Mouse (Mus musculus): Measurements from ENCODE around the gene Slc3a1. TPM values are rescaled to one million over a fixed set of nuclear protein-coding genes. Genes with fewer than 3 reads are reported as not detected.

The Slc3a1 gene
- polyA plus RNA-seq, 1 experiment: 0.33 TPM

- Histone ChIP-seq H3K27me3 (ENCODE audit: control insufficient read depth, insufficient read depth, low read length) (no peaks in the 10 kb centered on the region), H3K4me3 (ENCODE audit: extremely low read depth, insufficient read depth, insufficient read length) (peak within 1 kb of the TSS; percentile 87), H3K27ac (ENCODE audit: insufficient read depth, low read length) (peak within 1 kb of the TSS; percentile 67), H3K36me3 (ENCODE audit: control insufficient read depth, insufficient read depth, low read length) (no peaks in the 10 kb centered on the region; the same call in 1 of the 2 replicates), H3K4me1 (ENCODE audit: control insufficient read depth, insufficient read depth, insufficient read length) (no peaks in the 10 kb centered on the region)
- under 1% methylated on average over 61 of the region's 63 CpGs for WGBS
- peak; percentile 94 to 97 for DNase-seq (ENCODE audit: low read depth in 1 of 2, low spot score in 2 of 2)
- TF ChIP-seq POLR2A (IDR thresholded peaks at IDR 0.05; ENCODE audit: low read depth, low read length): peak; percentile 20; the same call in 1 of the 2 replicates
- TF ChIP-seq CTCF (IDR thresholded peaks at IDR 0.05; ENCODE audit: extremely low read depth, insufficient read depth, insufficient read length, insufficient replicate concordance): no peak
Observed at GRCm38 (mm10) chr17:85090120-85091099, 62.2 kb downstream of the Slc3a1 start, which contains the start of the genes Prepl and Camkmt. Gene Prepl, minus strand, starts transcription at chr17:85090241. Gene Camkmt, plus strand, starts transcription at chr17:85090552.

GRCm38 (mm10) chr17:85091762-85092161, 63.6 kb downstream of the Slc3a1 start:
- TF ChIP-seq POLR2A (IDR thresholded peaks at IDR 0.05; ENCODE audit: low read depth, low read length): no peak
- no peak for TF ChIP-seq CTCF (IDR thresholded peaks at IDR 0.05; ENCODE audit: extremely low read depth, insufficient read depth, insufficient read length, insufficient replicate concordance)
- WGBS: 87% methylated on average over 6 of the region's 6 CpGs
- Histone ChIP-seq H3K27ac (ENCODE audit: insufficient read depth, low read length) (no peak overlapping the region), H3K4me3 (ENCODE audit: extremely low read depth, insufficient read depth, insufficient read length) (no peak overlapping the region), H3K27me3 (ENCODE audit: control insufficient read depth, insufficient read depth, low read length) (no peaks in the 10 kb centered on the region), H3K4me1 (ENCODE audit: control insufficient read depth, insufficient read depth, insufficient read length) (peaks cover 3% of the 10 kb centered on the region; the same call in 1 of the 2 replicates), H3K36me3 (ENCODE audit: control insufficient read depth, insufficient read depth, low read length) (no peaks in the 10 kb centered on the region; the same call in 1 of the 2 replicates)
- no peak for DNase-seq (ENCODE audit: low read depth in 1 of 2, low spot score in 2 of 2)

GRCm38 (mm10) chr17:85096396-85096795, 68.2 kb downstream of the Slc3a1 start:
- TF ChIP-seq CTCF (IDR thresholded peaks at IDR 0.05; ENCODE audit: extremely low read depth, insufficient read depth, insufficient read length, insufficient replicate concordance): no peak
- no peak for TF ChIP-seq POLR2A (IDR thresholded peaks at IDR 0.05; ENCODE audit: low read depth, low read length)
- no peak overlapping the region for H3K27ac ChIP-seq (ENCODE audit: insufficient read depth, low read length)
- H3K4me3 ChIP-seq (ENCODE audit: extremely low read depth, insufficient read depth, insufficient read length): no peak overlapping the region
- no peaks in the 10 kb centered on the region for H3K27me3 ChIP-seq (ENCODE audit: control insufficient read depth, insufficient read depth, low read length)
- H3K4me1 ChIP-seq (ENCODE audit: control insufficient read depth, insufficient read depth, insufficient read length): peaks cover 3% of the 10 kb centered on the region; the same call in 1 of the 2 replicates
- DNase-seq (ENCODE audit: low read depth in 1 of 2, low spot score in 2 of 2): no peak
- H3K36me3 ChIP-seq (ENCODE audit: control insufficient read depth, insufficient read depth, low read length): peaks cover 9% of the 10 kb centered on the region
- WGBS: 77% methylated on average over 3 of the region's 3 CpGs

GRCm38 (mm10) chr17:85098677-85099323, 70.6 kb downstream of the Slc3a1 start:
- WGBS: 93% methylated on average over 7 of the region's 7 CpGs
- TF ChIP-seq CTCF (IDR thresholded peaks at IDR 0.05; ENCODE audit: extremely low read depth, insufficient read depth, insufficient read length, insufficient replicate concordance): no peak
- TF ChIP-seq POLR2A (IDR thresholded peaks at IDR 0.05; ENCODE audit: low read depth, low read length): no peak
- DNase-seq (ENCODE audit: low read depth in 1 of 2, low spot score in 2 of 2): no peak
- peaks cover 9% of the 10 kb centered on the region for H3K36me3 ChIP-seq (ENCODE audit: control insufficient read depth, insufficient read depth, low read length)
- no peak overlapping the region for H3K27ac ChIP-seq (ENCODE audit: insufficient read depth, low read length)
- H3K4me3 ChIP-seq (ENCODE audit: extremely low read depth, insufficient read depth, insufficient read length): no peak overlapping the region
- H3K4me1 ChIP-seq (ENCODE audit: control insufficient read depth, insufficient read depth, insufficient read length): peaks cover 3% of the 10 kb centered on the region; the same call in 1 of the 2 replicates
- H3K27me3 ChIP-seq (ENCODE audit: control insufficient read depth, insufficient read depth, low read length): no peaks in the 10 kb centered on the region

GRCm38 (mm10) chr17:85100232-85100631, 72.1 kb downstream of the Slc3a1 start:
- Histone ChIP-seq H3K4me3 (ENCODE audit: extremely low read depth, insufficient read depth, insufficient read length) (no peak overlapping the region), H3K27me3 (ENCODE audit: control insufficient read depth, insufficient read depth, low read length) (no peaks in the 10 kb centered on the region), H3K36me3 (ENCODE audit: control insufficient read depth, insufficient read depth, low read length) (peaks cover 9% of the 10 kb centered on the region), H3K27ac (ENCODE audit: insufficient read depth, low read length) (no peak overlapping the region), H3K4me1 (ENCODE audit: control insufficient read depth, insufficient read depth, insufficient read length) (peaks cover 3% of the 10 kb centered on the region; the same call in 1 of the 2 replicates)
- no peak for TF ChIP-seq CTCF (IDR thresholded peaks at IDR 0.05; ENCODE audit: extremely low read depth, insufficient read depth, insufficient read length, insufficient replicate concordance)
- no peak for TF ChIP-seq POLR2A (IDR thresholded peaks at IDR 0.05; ENCODE audit: low read depth, low read length)
- WGBS: 94% methylated on average over 3 of the region's 3 CpGs
- no peak for DNase-seq (ENCODE audit: low read depth in 1 of 2, low spot score in 2 of 2)

- WGBS: 89% methylated on average over 7 of the region's 7 CpGs
- Histone ChIP-seq H3K4me3 (ENCODE audit: extremely low read depth, insufficient read depth, insufficient read length) (no peak overlapping the region), H3K36me3 (ENCODE audit: control insufficient read depth, insufficient read depth, low read length) (peaks cover 9% of the 10 kb centered on the region), H3K27me3 (ENCODE audit: control insufficient read depth, insufficient read depth, low read length) (no peaks in the 10 kb centered on the region), H3K27ac (ENCODE audit: insufficient read depth, low read length) (no peak overlapping the region), H3K4me1 (ENCODE audit: control insufficient read depth, insufficient read depth, insufficient read length) (no peaks in the 10 kb centered on the region)
- no peak for DNase-seq (ENCODE audit: low read depth in 1 of 2, low spot score in 2 of 2)
- no peak for TF ChIP-seq POLR2A (IDR thresholded peaks at IDR 0.05; ENCODE audit: low read depth, low read length)
- no peak for TF ChIP-seq CTCF (IDR thresholded peaks at IDR 0.05; ENCODE audit: extremely low read depth, insufficient read depth, insufficient read length, insufficient replicate concordance)
Observed at GRCm38 (mm10) chr17:85101751-85102150, 73.6 kb downstream of the Slc3a1 start.

Data from spleen, adult 2 months (tissue).